Mouse (Mus musculus): Measurements from ENCODE around the gene Rhcg. TPM values are rescaled to one million over a fixed set of nuclear protein-coding genes. Genes with fewer than 3 reads are reported as not detected.
A peak's percentile ranks its signal among the peaks of the same experiment; 100 is the strongest.

Rhcg gene
- polyA plus RNA-seq, 1 experiment from 2014 or later: 0.20 TPM

GRCm38 (mm10) chr7:79555368-79556034, 62.0 kb downstream of the Rhcg start:
- H3K27ac ChIP-seq (ENCODE audit: low read depth): no peak overlapping the region
- peak; percentile 41 for DNase-seq
- ATAC-seq: no peak
- no peak overlapping the region for H3K4me2 ChIP-seq (ENCODE audit: low read depth, low read length)
- peaks cover 57% of the 10 kb centered on the region for H3K27me3 ChIP-seq (ENCODE audit: insufficient read depth, low read length)
- H3K9ac ChIP-seq (replicated peaks): no peak overlapping the region
- TF ChIP-seq CTCF (IDR thresholded peaks at IDR 0.05; ENCODE audit: low read depth) (no peak), EP300 (IDR thresholded peaks at IDR 0.05; ENCODE audit: low read depth) (no peak)
- H3K4me3 ChIP-seq (ENCODE audit: low read depth, low read length): no peak overlapping the region
- no peaks in the 10 kb centered on the region for H3K4me1 ChIP-seq (ENCODE audit: insufficient read depth)
- H3K36me3 ChIP-seq (replicated peaks; ENCODE audit: insufficient read depth, low read length): no peaks in the 10 kb centered on the region
- WGBS (ENCODE audit: insufficient replicate concordance): 4% methylated on average over 25 of the region's 25 CpGs
- H3K9me3 ChIP-seq (ENCODE audit: low read length): no peaks in the 10 kb centered on the region

- TF ChIP-seq CTCF (IDR thresholded peaks at IDR 0.05; ENCODE audit: low read depth) (peak; percentile 42), EP300 (IDR thresholded peaks at IDR 0.05; ENCODE audit: low read depth) (no peak)
- Histone ChIP-seq H3K4me1 (ENCODE audit: insufficient read depth) (no peaks in the 10 kb centered on the region), H3K9ac (replicated peaks) (no peak overlapping the region), H3K27me3 (ENCODE audit: insufficient read depth, low read length) (peaks cover 67% of the 10 kb centered on the region), H3K36me3 (replicated peaks; ENCODE audit: insufficient read depth, low read length) (no peaks in the 10 kb centered on the region), H3K9me3 (ENCODE audit: low read length) (no peaks in the 10 kb centered on the region), H3K27ac (ENCODE audit: low read depth) (no peak overlapping the region), H3K4me3 (ENCODE audit: low read depth, low read length) (no peak overlapping the region), H3K4me2 (ENCODE audit: low read depth, low read length) (no peak overlapping the region)
- no peak for DNase-seq
- no peak for ATAC-seq
- 6% methylated on average over 10 of the region's 10 CpGs for WGBS (ENCODE audit: insufficient replicate concordance)
Observed at GRCm38 (mm10) chr7:79552702-79553101, 64.8 kb downstream of the Rhcg start.

- H3K9me3 ChIP-seq (ENCODE audit: low read length): no peaks in the 10 kb centered on the region
- H3K27ac ChIP-seq (ENCODE audit: low read depth): no peak overlapping the region
- no peak for ATAC-seq
- no peaks in the 10 kb centered on the region for H3K36me3 ChIP-seq (replicated peaks; ENCODE audit: insufficient read depth, low read length)
- H3K4me3 ChIP-seq (ENCODE audit: low read depth, low read length): no peak overlapping the region
- H3K4me1 ChIP-seq (ENCODE audit: insufficient read depth): no peaks in the 10 kb centered on the region
- H3K4me2 ChIP-seq (ENCODE audit: low read depth, low read length): no peak overlapping the region
- H3K27me3 ChIP-seq (ENCODE audit: insufficient read depth, low read length): peaks cover 66% of the 10 kb centered on the region
- 28% methylated on average over 12 of the region's 12 CpGs for WGBS (ENCODE audit: insufficient replicate concordance)
- H3K9ac ChIP-seq (replicated peaks): no peak overlapping the region
- DNase-seq: no peak
- TF ChIP-seq EP300 (IDR thresholded peaks at IDR 0.05; ENCODE audit: low read depth) (no peak), CTCF (IDR thresholded peaks at IDR 0.05; ENCODE audit: low read depth) (no peak)
Observed at GRCm38 (mm10) chr7:79548893-79549555, 68.4 kb downstream of the Rhcg start.

- Histone ChIP-seq H3K27me3 (ENCODE audit: insufficient read depth, low read length) (peaks cover 72% of the 10 kb centered on the region), H3K4me3 (ENCODE audit: low read depth, low read length) (no peak overlapping the region), H3K4me1 (ENCODE audit: insufficient read depth) (no peaks in the 10 kb centered on the region), H3K36me3 (replicated peaks; ENCODE audit: insufficient read depth, low read length) (no peaks in the 10 kb centered on the region), H3K9ac (replicated peaks) (no peak overlapping the region), H3K27ac (ENCODE audit: low read depth) (no peak overlapping the region), H3K4me2 (ENCODE audit: low read depth, low read length) (no peak overlapping the region), H3K9me3 (ENCODE audit: low read length) (no peaks in the 10 kb centered on the region)
- ATAC-seq (peak; percentile 51; the same call in 1 of the 2 replicates), DNase-seq (peak; percentile 85)
- TF ChIP-seq EP300 (IDR thresholded peaks at IDR 0.05; ENCODE audit: low read depth) (no peak), CTCF (IDR thresholded peaks at IDR 0.05; ENCODE audit: low read depth) (peak; percentile 88)
- 2% methylated on average over 15 of the region's 15 CpGs for WGBS (ENCODE audit: insufficient replicate concordance)
Observed at GRCm38 (mm10) chr7:79547092-79547491, 70.4 kb downstream of the Rhcg start.

GRCm38 (mm10) chr7:79545066-79545400, 72.4 kb downstream of the Rhcg start:
- Histone ChIP-seq H3K27me3 (ENCODE audit: insufficient read depth, low read length) (peaks cover 92% of the 10 kb centered on the region), H3K4me2 (ENCODE audit: low read depth, low read length) (no peak overlapping the region), H3K4me3 (ENCODE audit: low read depth, low read length) (no peak overlapping the region), H3K4me1 (ENCODE audit: insufficient read depth) (no peaks in the 10 kb centered on the region), H3K36me3 (replicated peaks; ENCODE audit: insufficient read depth, low read length) (no peaks in the 10 kb centered on the region), H3K9me3 (ENCODE audit: low read length) (no peaks in the 10 kb centered on the region), H3K27ac (ENCODE audit: low read depth) (no peak overlapping the region), H3K9ac (replicated peaks) (no peak overlapping the region)
- no peak for TF ChIP-seq CTCF (IDR thresholded peaks at IDR 0.05; ENCODE audit: low read depth)
- DNase-seq: no peak
- ATAC-seq: no peak
- WGBS (ENCODE audit: insufficient replicate concordance): 4% methylated on average over 7 of the region's 7 CpGs

- H3K4me2 ChIP-seq (ENCODE audit: low read depth, low read length): no peak overlapping the region
- WGBS (ENCODE audit: insufficient replicate concordance): 3% methylated on average over 37 of the region's 37 CpGs
- DNase-seq (no peak), ATAC-seq (no peak)
- no peak overlapping the region for H3K27ac ChIP-seq (ENCODE audit: low read depth)
- no peak for TF ChIP-seq EP300 (IDR thresholded peaks at IDR 0.05; ENCODE audit: low read depth)
- TF ChIP-seq CTCF (IDR thresholded peaks at IDR 0.05; ENCODE audit: low read depth): no peak
- H3K4me1 ChIP-seq (ENCODE audit: insufficient read depth): no peaks in the 10 kb centered on the region
- peaks cover 90% of the 10 kb centered on the region for H3K27me3 ChIP-seq (ENCODE audit: insufficient read depth, low read length)
- H3K9ac ChIP-seq (replicated peaks): no peak overlapping the region
- no peaks in the 10 kb centered on the region for H3K9me3 ChIP-seq (ENCODE audit: low read length)
- H3K4me3 ChIP-seq (ENCODE audit: low read depth, low read length): no peak overlapping the region
- no peaks in the 10 kb centered on the region for H3K36me3 ChIP-seq (replicated peaks; ENCODE audit: insufficient read depth, low read length)
Observed at GRCm38 (mm10) chr7:79544281-79545065, 73.0 kb downstream of the Rhcg start.

Other genes with a start within 250 kb of the Rhcg start
- 0.11 TPM in 1 of 2 replicates, not detected in the other for gene Rlbp1, start 230.6 kb downstream of the Rhcg start, polyA plus RNA-seq (2015; fragmentation: Nextera tagmentation; extraction: Ambion mirVana)
- gene Fanci, start 225.7 kb downstream of the Rhcg start, polyA plus RNA-seq (2015; fragmentation: Nextera tagmentation; extraction: Ambion mirVana): 2.5 and 3.0 TPM in 2 replicates
- gene Polg, start 151.3 kb downstream of the Rhcg start, polyA plus RNA-seq (2015; fragmentation: Nextera tagmentation; extraction: Ambion mirVana): 19.1 and 24.7 TPM in 2 replicates
- gene Ticrr, start 42.5 kb upstream of the Rhcg start, polyA plus RNA-seq (2015; fragmentation: Nextera tagmentation; extraction: Ambion mirVana): 2.2 and 2.5 TPM in 2 replicates
- gene Kif7, start 98.1 kb upstream of the Rhcg start, polyA plus RNA-seq (2015; fragmentation: Nextera tagmentation; extraction: Ambion mirVana): 0.15 and 0.19 TPM in 2 replicates
- not detected in 2 replicates for gene Plin1, start 115.2 kb upstream of the Rhcg start, polyA plus RNA-seq (2015; fragmentation: Nextera tagmentation; extraction: Ambion mirVana)
- gene Pex11a, start 125.5 kb upstream of the Rhcg start, polyA plus RNA-seq (2015; fragmentation: Nextera tagmentation; extraction: Ambion mirVana): 13.5 and 16.1 TPM in 2 replicates
- gene Wdr93, start 125.5 kb upstream of the Rhcg start, polyA plus RNA-seq (2015; fragmentation: Nextera tagmentation; extraction: Ambion mirVana): 0.11 and 0.19 TPM in 2 replicates
- gene Mesp1, start 176.1 kb upstream of the Rhcg start, polyA plus RNA-seq (2015; fragmentation: Nextera tagmentation; extraction: Ambion mirVana): not detected in 2 replicates
- 0.07 TPM in 1 of 2 replicates, not detected in the other for gene Mesp2, start 193.1 kb upstream of the Rhcg start, polyA plus RNA-seq (2015; fragmentation: Nextera tagmentation; extraction: Ambion mirVana)
- gene Anpep, start 243.4 kb upstream of the Rhcg start, polyA plus RNA-seq (2015; fragmentation: Nextera tagmentation; extraction: Ambion mirVana): 24.8 and 26.7 TPM in 2 replicates

All from liver, postnatal 0 days (tissue).